Mouse (Mus musculus): ENCODE results near the gene Cers6. TPM values are rescaled to one million over a fixed set of nuclear protein-coding genes. Genes with fewer than 3 reads are reported as not detected.

Cers6 gene
- polyA plus RNA-seq, 1 experiment from 2014 or later, result 88.4 TPM

- H3K9me3 ChIP-seq (ENCODE audit: control insufficient read depth, low read length), result no peaks in the 10 kb centered on the region
- H3K36me3 ChIP-seq (ENCODE audit: control insufficient read depth, insufficient read depth, low read length), result no peaks in the 10 kb centered on the region
- no peak for DNase-seq
- no peak overlapping the region for H3K4me2 ChIP-seq (ENCODE audit: low read length)
- H3K27me3 ChIP-seq (ENCODE audit: control insufficient read depth, insufficient read depth, low read length), result no peaks in the 10 kb centered on the region
- H3K9ac ChIP-seq (replicated peaks; ENCODE audit: low read length), result no peak overlapping the region
- 94% methylated on average over 3 of the region's 3 CpGs for whole genome bisulfite sequencing
- no peak for ATAC-seq (ENCODE audit: low FRiP score, low TSS enrichment)
- H3K4me1 ChIP-seq (ENCODE audit: control insufficient read depth, insufficient read depth, low read length), result no peaks in the 10 kb centered on the region
- H3K4me3 ChIP-seq (replicated peaks; ENCODE audit: low read depth, low read length), result no peak overlapping the region
- no peak overlapping the region for H3K27ac ChIP-seq (replicated peaks; ENCODE audit: low read depth, low read length)
Observed at GRCm38 (mm10) chr2:68906921-68907320, 45.7 kb downstream of the Cers6 start.

GRCm38 (mm10) chr2:68907721-68908463 lies 46.7 kb downstream of the Cers6 start:
- H3K4me1 ChIP-seq (ENCODE audit: control insufficient read depth, insufficient read depth, low read length), result no peaks in the 10 kb centered on the region
- H3K27me3 ChIP-seq (ENCODE audit: control insufficient read depth, insufficient read depth, low read length), result no peaks in the 10 kb centered on the region
- H3K9me3 ChIP-seq (ENCODE audit: control insufficient read depth, low read length), result no peaks in the 10 kb centered on the region
- ATAC-seq (ENCODE audit: low FRiP score, low TSS enrichment), result no peak
- no peak overlapping the region for H3K4me3 ChIP-seq (replicated peaks; ENCODE audit: low read depth, low read length)
- H3K9ac ChIP-seq (replicated peaks; ENCODE audit: low read length), result no peak overlapping the region
- no peaks in the 10 kb centered on the region for H3K36me3 ChIP-seq (ENCODE audit: control insufficient read depth, insufficient read depth, low read length)
- no peak overlapping the region for H3K4me2 ChIP-seq (ENCODE audit: low read length)
- WGBS, result 86% methylated on average over 11 of the region's 11 CpGs
- no peak overlapping the region for H3K27ac ChIP-seq (replicated peaks; ENCODE audit: low read depth, low read length)
- DNase-seq, result no peak

GRCm38 (mm10) chr2:68910727-68911126 lies 49.5 kb downstream of the Cers6 start:
- no peaks in the 10 kb centered on the region for H3K9me3 ChIP-seq (ENCODE audit: control insufficient read depth, low read length)
- H3K4me3 ChIP-seq (replicated peaks; ENCODE audit: low read depth, low read length), result no peak overlapping the region
- no peaks in the 10 kb centered on the region for H3K36me3 ChIP-seq (ENCODE audit: control insufficient read depth, insufficient read depth, low read length)
- DNase-seq, result no peak
- WGBS, result 84% methylated on average over 7 of the region's 7 CpGs
- no peak overlapping the region for H3K27ac ChIP-seq (replicated peaks; ENCODE audit: low read depth, low read length)
- no peaks in the 10 kb centered on the region for H3K4me1 ChIP-seq (ENCODE audit: control insufficient read depth, insufficient read depth, low read length)
- no peaks in the 10 kb centered on the region for H3K27me3 ChIP-seq (ENCODE audit: control insufficient read depth, insufficient read depth, low read length)
- H3K9ac ChIP-seq (replicated peaks; ENCODE audit: low read length), result no peak overlapping the region
- no peak for ATAC-seq (ENCODE audit: low FRiP score, low TSS enrichment)
- H3K4me2 ChIP-seq (ENCODE audit: low read length), result no peak overlapping the region

- no peaks in the 10 kb centered on the region for H3K27me3 ChIP-seq (ENCODE audit: control insufficient read depth, insufficient read depth, low read length)
- H3K9ac ChIP-seq (replicated peaks; ENCODE audit: low read length), result no peak overlapping the region
- H3K4me1 ChIP-seq (ENCODE audit: control insufficient read depth, insufficient read depth, low read length), result no peaks in the 10 kb centered on the region
- 85% methylated on average over 12 of the region's 12 CpGs for WGBS
- no peaks in the 10 kb centered on the region for H3K36me3 ChIP-seq (ENCODE audit: control insufficient read depth, insufficient read depth, low read length)
- DNase-seq (peak; percentile 20), ATAC-seq (ENCODE audit: low FRiP score, low TSS enrichment) (no peak)
- H3K27ac ChIP-seq (replicated peaks; ENCODE audit: low read depth, low read length), result no peak overlapping the region
- H3K4me2 ChIP-seq (ENCODE audit: low read length), result no peak overlapping the region
- H3K9me3 ChIP-seq (ENCODE audit: control insufficient read depth, low read length), result no peaks in the 10 kb centered on the region
- H3K4me3 ChIP-seq (replicated peaks; ENCODE audit: low read depth, low read length), result no peak overlapping the region
Observed at GRCm38 (mm10) chr2:68911587-68912483, 50.6 kb downstream of the Cers6 start.

- H3K27me3 ChIP-seq (ENCODE audit: control insufficient read depth, insufficient read depth, low read length), result no peaks in the 10 kb centered on the region
- ATAC-seq (ENCODE audit: low FRiP score, low TSS enrichment) (no peak), DNase-seq (no peak)
- no peaks in the 10 kb centered on the region for H3K9me3 ChIP-seq (ENCODE audit: control insufficient read depth, low read length)
- H3K9ac ChIP-seq (replicated peaks; ENCODE audit: low read length), result no peak overlapping the region
- no peaks in the 10 kb centered on the region for H3K36me3 ChIP-seq (ENCODE audit: control insufficient read depth, insufficient read depth, low read length)
- H3K4me3 ChIP-seq (replicated peaks; ENCODE audit: low read depth, low read length), result no peak overlapping the region
- H3K27ac ChIP-seq (replicated peaks; ENCODE audit: low read depth, low read length), result no peak overlapping the region
- H3K4me2 ChIP-seq (ENCODE audit: low read length), result no peak overlapping the region
- no peaks in the 10 kb centered on the region for H3K4me1 ChIP-seq (ENCODE audit: control insufficient read depth, insufficient read depth, low read length)
Observed at GRCm38 (mm10) chr2:68915742-68916141, 54.5 kb downstream of the Cers6 start.

GRCm38 (mm10) chr2:68916299-68916698 lies 55.1 kb downstream of the Cers6 start:
- H3K36me3 ChIP-seq (ENCODE audit: control insufficient read depth, insufficient read depth, low read length), result no peaks in the 10 kb centered on the region
- no peak overlapping the region for H3K4me2 ChIP-seq (ENCODE audit: low read length)
- H3K9ac ChIP-seq (replicated peaks; ENCODE audit: low read length), result no peak overlapping the region
- H3K9me3 ChIP-seq (ENCODE audit: control insufficient read depth, low read length), result no peaks in the 10 kb centered on the region
- no peaks in the 10 kb centered on the region for H3K4me1 ChIP-seq (ENCODE audit: control insufficient read depth, insufficient read depth, low read length)
- ATAC-seq (ENCODE audit: low FRiP score, low TSS enrichment) (no peak), DNase-seq (no peak)
- 96% methylated on average over 3 of the region's 3 CpGs for WGBS
- H3K27me3 ChIP-seq (ENCODE audit: control insufficient read depth, insufficient read depth, low read length), result no peaks in the 10 kb centered on the region
- H3K4me3 ChIP-seq (replicated peaks; ENCODE audit: low read depth, low read length), result no peak overlapping the region
- H3K27ac ChIP-seq (replicated peaks; ENCODE audit: low read depth, low read length), result no peak overlapping the region

GRCm38 (mm10) chr2:68917010-68917409 lies 55.8 kb downstream of the Cers6 start:
- Histone ChIP-seq H3K36me3 (ENCODE audit: control insufficient read depth, insufficient read depth, low read length) (no peaks in the 10 kb centered on the region), H3K4me3 (replicated peaks; ENCODE audit: low read depth, low read length) (no peak overlapping the region), H3K27ac (replicated peaks; ENCODE audit: low read depth, low read length) (no peak overlapping the region), H3K27me3 (ENCODE audit: control insufficient read depth, insufficient read depth, low read length) (no peaks in the 10 kb centered on the region), H3K4me1 (ENCODE audit: control insufficient read depth, insufficient read depth, low read length) (no peaks in the 10 kb centered on the region), H3K4me2 (ENCODE audit: low read length) (no peak overlapping the region), H3K9ac (replicated peaks; ENCODE audit: low read length) (no peak overlapping the region), H3K9me3 (ENCODE audit: control insufficient read depth, low read length) (no peaks in the 10 kb centered on the region)
- no peak for ATAC-seq (ENCODE audit: low FRiP score, low TSS enrichment)
- no peak for DNase-seq

- WGBS, result 87% methylated on average over 4 of the region's 4 CpGs
- Histone ChIP-seq H3K36me3 (ENCODE audit: control insufficient read depth, insufficient read depth, low read length) (no peaks in the 10 kb centered on the region), H3K4me3 (replicated peaks; ENCODE audit: low read depth, low read length) (no peak overlapping the region), H3K27ac (replicated peaks; ENCODE audit: low read depth, low read length) (no peak overlapping the region), H3K27me3 (ENCODE audit: control insufficient read depth, insufficient read depth, low read length) (no peaks in the 10 kb centered on the region), H3K4me1 (ENCODE audit: control insufficient read depth, insufficient read depth, low read length) (no peaks in the 10 kb centered on the region), H3K9me3 (ENCODE audit: control insufficient read depth, low read length) (no peaks in the 10 kb centered on the region), H3K4me2 (ENCODE audit: low read length) (no peak overlapping the region), H3K9ac (replicated peaks; ENCODE audit: low read length) (no peak overlapping the region)
- ATAC-seq (ENCODE audit: low FRiP score, low TSS enrichment), result no peak
- DNase-seq, result no peak
Observed at GRCm38 (mm10) chr2:68917524-68917923, 56.3 kb downstream of the Cers6 start.

GRCm38 (mm10) chr2:68924344-68924743 lies 63.1 kb downstream of the Cers6 start:
- WGBS, result 92% methylated on average over 9 of the region's 9 CpGs
- Histone ChIP-seq H3K36me3 (ENCODE audit: control insufficient read depth, insufficient read depth, low read length) (no peaks in the 10 kb centered on the region), H3K9ac (replicated peaks; ENCODE audit: low read length) (no peak overlapping the region), H3K4me1 (ENCODE audit: control insufficient read depth, insufficient read depth, low read length) (no peaks in the 10 kb centered on the region), H3K4me3 (replicated peaks; ENCODE audit: low read depth, low read length) (no peak overlapping the region), H3K9me3 (ENCODE audit: control insufficient read depth, low read length) (no peaks in the 10 kb centered on the region), H3K27me3 (ENCODE audit: control insufficient read depth, insufficient read depth, low read length) (no peaks in the 10 kb centered on the region), H3K27ac (replicated peaks; ENCODE audit: low read depth, low read length) (no peak overlapping the region), H3K4me2 (ENCODE audit: low read length) (no peak overlapping the region)
- ATAC-seq (ENCODE audit: low FRiP score, low TSS enrichment) (no peak), DNase-seq (no peak)
